Mouse (Mus musculus) midbrain, embryonic 14.5 days (tissue): ENCODE data around the gene Ccdc114. TPM values are rescaled to one million over a fixed set of nuclear protein-coding genes. Genes with fewer than 3 reads are reported as not detected.

ENCODE experiments used
- ATAC-seq: fragments of 200-750 bp; cut with Nextera tagmentation; 2 replicates; pipeline ENCODE4 v1.8.0; 2017; ENCODE audit warnings: moderate number of reproducible peaks, moderate library complexity; ENCODE audit not compliant: low FRiP score, low TSS enrichment
- DNase-seq: peaks from one replicate; pipeline ENCODE4 v3.0.0-alpha.2; 2015
- H3K27ac ChIP-seq: fragments of 300-500 bp; sonication (generic); replicated peaks from 2 replicates; pipeline ENCODE4 v1.5.1; 2014; ENCODE audit warnings: mild to moderate bottlenecking, low read depth, low read length, moderate library complexity
- H3K27me3 ChIP-seq: fragments of 300-500 bp; sonication (generic); 2 replicates; pipeline ENCODE4 v1.6.1; 2014; ENCODE audit warnings: low read length, control low read depth, mixed read lengths; ENCODE audit not compliant: control insufficient read depth, insufficient read depth
- H3K36me3 ChIP-seq: fragments of 300-500 bp; sonication (generic); 2 replicates; pipeline ENCODE4 v1.6.1; 2014; ENCODE audit warnings: low read length, control low read depth; ENCODE audit not compliant: control insufficient read depth, insufficient read depth
- H3K4me1 ChIP-seq: fragments of 300-500 bp; sonication (generic); 2 replicates; pipeline ENCODE4 v1.6.1; 2014; ENCODE audit warnings: mild to moderate bottlenecking, antibody characterized with exemption, low read length, control low read depth; ENCODE audit not compliant: control insufficient read depth, insufficient read depth
- H3K4me2 ChIP-seq: fragments of 300-500 bp; sonication (generic); 2 replicates; pipeline ENCODE4 v1.6.1; 2014; ENCODE audit warnings: mild to moderate bottlenecking, low read length, moderate library complexity
- H3K4me3 ChIP-seq: fragments of 300-500 bp; sonication (generic); replicated peaks from 2 replicates; pipeline ENCODE4 v1.5.1; 2014; ENCODE audit warnings: low read depth, low read length
- H3K9ac ChIP-seq: fragments of 300-500 bp; sonication (generic); replicated peaks from 2 replicates; pipeline ENCODE4 v1.6.1; 2014; ENCODE audit warnings: mild to moderate bottlenecking, low read length, moderate library complexity
- H3K9me3 ChIP-seq: fragments of 300-500 bp; sonication (generic); 2 replicates; pipeline ENCODE4 v1.6.1; 2016; ENCODE audit warnings: low read length, control low read depth, mixed read lengths; ENCODE audit not compliant: control insufficient read depth
- WGBS: fragments of 180-500 bp; shearing (Covaris S2); extraction: QIAGEN DNeasy Blood & Tissue Kit; methylation state at CpG from one replicate; pipeline ENCODE4 v1.1.7; 2014; 5-methylcytosine and 5-hydroxymethylcytosine counted together
- polyA plus RNA-seq: library from polyadenylated mRNA; unstranded; fragments of >200 nt; fragmentation: Nextera tagmentation; extraction: Ambion mirVana; gene quantifications from 2 replicates; pipeline ENCODE4 v1.2.1, GENCODE M21; 2014

The Ccdc114 gene
- polyA plus RNA-seq, 1 experiment from 2014 or later: 3.1 TPM

DNA sequence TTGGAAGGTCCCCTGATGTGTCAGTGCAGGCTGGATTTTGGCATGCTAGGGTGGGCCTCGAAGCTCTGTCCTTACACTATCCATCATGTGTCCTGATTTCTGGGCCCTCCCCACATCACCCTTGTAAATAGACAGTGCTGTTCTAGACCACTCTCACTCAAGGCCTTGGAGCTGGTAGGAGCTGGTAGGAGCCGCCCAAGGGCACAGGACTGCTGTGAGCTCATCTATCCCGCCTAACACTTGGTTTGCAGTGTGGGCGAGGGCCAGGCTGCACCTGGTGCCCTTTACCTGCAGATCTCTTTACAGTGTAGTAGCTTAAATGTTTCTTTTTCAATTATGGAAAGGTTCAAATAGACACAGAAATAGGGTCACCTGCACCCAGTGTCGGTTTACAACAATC is 8.9 kb upstream of the Ccdc114 start:
- peaks cover 18% of the 10 kb centered on the region for H3K4me1 ChIP-seq
- H3K4me3 ChIP-seq: no peak overlapping the region
- ATAC-seq (no peak), DNase-seq (no peak)
- no peaks in the 10 kb centered on the region for H3K27me3 ChIP-seq
- no peak overlapping the region for H3K4me2 ChIP-seq
- H3K36me3 ChIP-seq: peaks cover under 1% of the 10 kb centered on the region; the same call in 1 of the 2 replicates
- H3K27ac ChIP-seq: no peak overlapping the region
- 86% methylated on average over 5 of the region's 5 CpGs for WGBS
- no peak overlapping the region for H3K9ac ChIP-seq
- H3K9me3 ChIP-seq: no peaks in the 10 kb centered on the region

- no peaks in the 10 kb centered on the region for H3K27me3 ChIP-seq
- peak; percentile 84 for ATAC-seq
- H3K27ac ChIP-seq: peak overlapping the region; percentile 81
- 33% methylated on average over 26 of the region's 26 CpGs for WGBS
- peak overlapping the region; percentile 42 for H3K9ac ChIP-seq
- H3K4me1 ChIP-seq: peaks cover 18% of the 10 kb centered on the region
- H3K36me3 ChIP-seq: no peaks in the 10 kb centered on the region; the same call in 1 of the 2 replicates
- H3K4me3 ChIP-seq: peak overlapping the region; percentile 26
- peak; percentile 90 for DNase-seq
- H3K9me3 ChIP-seq: no peaks in the 10 kb centered on the region
- peak overlapping the region; percentile 53 for H3K4me2 ChIP-seq
Measured at GRCm38 (mm10) chr7:45916056-45917003, 7.5 kb upstream of the Ccdc114 start.

DNA sequence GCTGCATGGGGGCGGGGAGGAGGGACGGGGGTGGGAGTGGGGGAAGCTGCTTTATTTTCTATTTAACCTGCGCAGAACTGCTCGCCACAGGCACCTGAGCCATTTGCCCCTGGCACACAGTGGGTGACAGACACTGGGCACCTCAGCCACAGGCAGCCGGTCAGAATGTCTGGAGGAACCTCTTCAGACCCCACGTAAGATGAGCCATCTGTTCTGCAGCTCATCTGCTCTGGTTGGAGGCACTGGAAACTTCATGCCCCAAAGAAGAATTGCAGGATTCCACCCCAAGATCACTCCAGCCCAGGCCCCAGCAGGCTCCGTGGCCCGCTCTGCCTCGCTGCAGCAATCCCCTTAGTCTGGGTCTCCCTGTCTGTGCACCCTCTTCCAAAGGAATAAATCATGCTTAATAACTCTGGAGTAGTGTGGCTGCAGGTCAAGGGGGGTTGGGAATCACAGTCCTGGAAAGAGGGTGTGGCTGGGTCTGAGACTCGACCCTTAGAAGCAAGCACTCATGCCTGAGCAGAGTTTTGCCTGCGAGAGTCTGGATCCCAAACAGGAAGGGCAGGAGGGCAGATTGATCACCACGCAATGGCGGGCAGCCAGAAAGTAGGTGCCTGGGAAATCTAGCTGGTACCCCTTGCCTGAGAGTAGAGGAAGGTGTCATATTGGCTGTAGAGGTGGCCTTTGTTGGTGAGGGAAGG is 6.7 kb upstream of the Ccdc114 start:
- no peak for ATAC-seq
- DNase-seq: no peak

GRCm38 (mm10) chr7:45917926-45918325 is 5.9 kb upstream of the Ccdc114 start:
- Histone ChIP-seq H3K27me3 (no peaks in the 10 kb centered on the region), H3K36me3 (no peaks in the 10 kb centered on the region), H3K4me3 (no peak overlapping the region), H3K27ac (no peak overlapping the region), H3K4me1 (peaks cover 23% of the 10 kb centered on the region), H3K9me3 (no peaks in the 10 kb centered on the region), H3K9ac (no peak overlapping the region), H3K4me2 (no peak overlapping the region)
- DNase-seq (no peak), ATAC-seq (no peak)
- 91% methylated on average over 15 of the region's 15 CpGs for WGBS

More for the DNA sequence above, 6.7 kb upstream of the Ccdc114 start:
- Histone ChIP-seq H3K27ac (peak overlapping the region; percentile 81), H3K27me3 (no peaks in the 10 kb centered on the region), H3K4me1 (peaks cover 18% of the 10 kb centered on the region), H3K4me2 (peak overlapping the region; percentile 53), H3K4me3 (peak overlapping the region; percentile 26), H3K36me3 (no peaks in the 10 kb centered on the region), H3K9ac (peak overlapping the region; percentile 40), H3K9me3 (no peaks in the 10 kb centered on the region)
- WGBS: 39% methylated on average over 13 of the region's 13 CpGs

DNA sequence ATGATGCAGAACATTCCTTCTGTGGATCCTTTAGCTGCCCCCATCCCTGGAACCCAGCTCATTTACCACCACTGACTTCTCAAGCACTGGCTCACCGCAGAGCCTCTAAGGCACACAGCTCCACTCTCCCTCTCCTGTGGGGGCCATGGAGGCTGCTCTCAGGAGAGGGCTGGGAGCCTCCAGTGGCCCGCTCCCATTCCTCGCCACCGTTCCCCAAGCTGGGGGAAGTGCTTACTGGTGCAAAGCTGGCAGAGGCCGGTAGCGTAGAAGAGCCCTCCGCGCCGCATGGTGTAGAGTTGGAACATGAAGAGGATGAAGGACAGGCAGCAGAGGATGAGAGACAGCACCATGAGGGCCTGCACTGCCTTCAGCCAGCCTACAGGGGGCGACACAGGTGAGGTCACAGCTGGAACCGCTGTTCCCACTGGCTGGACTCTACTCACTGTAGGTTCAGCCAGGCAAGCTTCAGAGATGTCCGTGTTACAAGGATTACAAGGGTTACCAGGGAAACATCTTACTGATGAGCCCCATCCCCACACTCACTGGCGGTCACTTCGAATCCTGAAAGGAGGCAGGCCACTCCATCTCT is 4.7 kb upstream of the Ccdc114 start:
- WGBS: 51% methylated on average over 14 of the region's 14 CpGs
- no peak overlapping the region for H3K4me2 ChIP-seq
- ATAC-seq (no peak), DNase-seq (no peak)
- no peaks in the 10 kb centered on the region for H3K36me3 ChIP-seq
- no peak overlapping the region for H3K27ac ChIP-seq
- no peaks in the 10 kb centered on the region for H3K9me3 ChIP-seq
- no peaks in the 10 kb centered on the region for H3K27me3 ChIP-seq
- H3K9ac ChIP-seq: no peak overlapping the region
- H3K4me3 ChIP-seq: no peak overlapping the region
- peaks cover 23% of the 10 kb centered on the region for H3K4me1 ChIP-seq

GRCm38 (mm10) chr7:45919761-45920160 is 4.1 kb upstream of the Ccdc114 start:
- 79% methylated on average over 4 of the region's 4 CpGs for WGBS

GRCm38 (mm10) chr7:45920583-45921241 is 3.2 kb upstream of the Ccdc114 start:
- H3K36me3 ChIP-seq: no peaks in the 10 kb centered on the region
- H3K27ac ChIP-seq: no peak overlapping the region
- WGBS: 59% methylated on average over 9 of the region's 9 CpGs
- no peaks in the 10 kb centered on the region for H3K27me3 ChIP-seq
- ATAC-seq (no peak), DNase-seq (no peak)
- no peak overlapping the region for H3K9ac ChIP-seq
- peaks cover 23% of the 10 kb centered on the region for H3K4me1 ChIP-seq
- no peaks in the 10 kb centered on the region for H3K9me3 ChIP-seq
- no peak overlapping the region for H3K4me3 ChIP-seq
- no peak overlapping the region for H3K4me2 ChIP-seq

More at GRCm38 (mm10) chr7:45919761-45920160, 4.1 kb upstream of the Ccdc114 start:
- DNase-seq (no peak), ATAC-seq (no peak)
- Histone ChIP-seq H3K4me2 (no peak overlapping the region), H3K9me3 (no peaks in the 10 kb centered on the region), H3K36me3 (no peaks in the 10 kb centered on the region), H3K9ac (no peak overlapping the region), H3K27ac (no peak overlapping the region), H3K27me3 (no peaks in the 10 kb centered on the region), H3K4me3 (no peak overlapping the region), H3K4me1 (peaks cover 23% of the 10 kb centered on the region)

DNA sequence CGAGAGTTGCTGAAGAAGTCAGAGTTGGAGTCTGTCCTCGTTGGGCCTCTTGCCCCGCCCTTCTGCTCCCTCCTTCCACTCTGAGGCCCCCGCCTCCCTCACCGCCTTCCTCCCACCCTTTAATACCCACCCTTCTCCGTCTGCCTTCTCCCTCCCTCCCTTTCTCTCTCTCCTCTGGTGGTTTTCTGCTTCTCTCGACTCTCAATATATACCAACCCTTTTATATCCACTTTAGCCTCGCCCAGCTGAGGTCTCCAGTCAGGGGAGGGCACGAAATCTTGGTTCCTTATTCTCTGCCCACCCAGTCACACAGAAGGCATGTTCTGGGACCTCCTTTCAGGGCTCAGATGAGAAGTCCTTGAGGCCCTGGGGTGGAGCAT is 2.6 kb upstream of the Ccdc114 start, which contains the start of gene Emp3:
Gene Emp3 (minus strand): TSS at position 163 of the 380 bp plus-strand sequence.
- Histone ChIP-seq H3K36me3 (no peaks in the 10 kb centered on the region), H3K4me1 (peaks cover 19% of the 10 kb centered on the region), H3K9me3 (no peaks in the 10 kb centered on the region), H3K27me3 (no peaks in the 10 kb centered on the region), H3K9ac (no peak within 1 kb of the TSS), H3K27ac (no peak within 1 kb of the TSS; the same call in 1 of the 2 replicates), H3K4me3 (no peak within 1 kb of the TSS), H3K4me2 (peak within 1 kb of the TSS; percentile 72; the same call in 1 of the 2 replicates)
- no peak for ATAC-seq
- WGBS: 42% methylated on average over 9 of the region's 9 CpGs
- DNase-seq: no peak
